Mouse (Mus musculus): Measurements from ENCODE around the gene Dync2h1. TPM values are rescaled to one million over a fixed set of nuclear protein-coding genes. Genes with fewer than 3 reads are reported as not detected.
"Not testable (repeated sequence)": the region's sequence is repeated elsewhere in the genome, so short reads cannot be mapped to it uniquely, and the experiment has no call there.

Dync2h1 gene
- total and polyA plus RNA-seq, 3 experiments, result 0.35 to 1.4 (median 1.3) TPM

DNA sequence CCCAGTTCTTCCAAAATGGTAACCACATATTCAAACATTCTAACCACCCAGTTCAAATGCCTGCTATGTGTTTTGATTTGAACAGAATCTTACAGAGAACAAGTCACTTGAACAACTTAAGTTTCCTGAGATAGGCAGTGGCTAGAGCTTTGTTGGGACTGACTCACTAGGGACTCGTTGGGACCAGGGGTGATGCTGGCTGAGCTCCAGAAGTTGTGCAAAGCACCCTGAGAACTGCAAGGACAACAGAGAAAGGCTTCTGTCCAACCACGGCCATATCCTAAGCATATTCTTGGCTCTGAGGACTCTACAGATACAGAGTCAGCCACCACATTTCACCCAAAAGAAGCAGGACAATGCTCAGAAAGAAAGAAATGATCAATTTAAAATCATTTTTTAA lies 215.1 kb downstream of the Dync2h1 start:
- no peak overlapping the region for H3K9ac ChIP-seq (ENCODE audit: low read depth, low read length)
- H3K4me1 ChIP-seq (ENCODE audit: control insufficient read depth, insufficient read depth, low read length), result no peaks in the 10 kb centered on the region
- intact Hi-C loops (cut with DNase I), result no loop called here
- 27% methylated on average over 2 of the region's 2 CpGs for WGBS
- no peaks in the 10 kb centered on the region for H3K27me3 ChIP-seq (ENCODE audit: control insufficient read depth, insufficient read depth, low read length)
- peak in 1 of 2 experiments; percentile 4 for DNase-seq
- no peak overlapping the region for H3K4me3 ChIP-seq
- H3K27ac ChIP-seq, result no peak overlapping the region
- H3K79me2 ChIP-seq (replicated peaks; ENCODE audit: control insufficient read depth, insufficient read depth, low read length), result no peaks in the 10 kb centered on the region
- no peak for TF ChIP-seq CTCF (IDR thresholded peaks at IDR 0.05)
- TF ChIP-seq POLR2A (IDR thresholded peaks at IDR 0.05; ENCODE audit: insufficient read depth, low read depth, low read length), result no peak
- TF ChIP-seq EP300 (IDR thresholded peaks at IDR 0.05; ENCODE audit: insufficient read depth, low read depth, low read length), result no peak
- H3K36me3 ChIP-seq (ENCODE audit: control insufficient read depth, insufficient read depth, low read length), result no peaks in the 10 kb centered on the region

DNA sequence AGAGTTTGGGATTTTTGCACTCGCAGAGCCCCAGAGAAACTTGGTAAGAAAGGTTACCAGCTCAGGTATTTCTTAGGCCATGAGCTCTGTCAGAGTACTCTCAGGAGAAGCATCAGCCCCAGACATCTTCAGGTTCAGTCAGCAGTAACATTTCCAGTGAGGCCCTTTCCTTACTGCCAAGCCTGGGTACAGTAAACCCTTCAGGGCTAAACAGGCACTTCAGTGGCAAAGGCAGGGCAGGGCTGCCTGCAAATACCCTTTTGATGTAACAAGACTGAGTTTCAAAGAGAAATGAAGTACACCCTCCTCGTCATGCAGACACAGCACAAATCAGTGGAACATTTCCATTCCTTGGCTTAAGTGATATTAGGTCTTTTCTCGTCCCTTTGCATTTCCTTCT lies 219.2 kb downstream of the Dync2h1 start:
- no peaks in the 10 kb centered on the region for H3K79me2 ChIP-seq (replicated peaks; ENCODE audit: control insufficient read depth, insufficient read depth, low read length)
- H3K4me1 ChIP-seq (ENCODE audit: control insufficient read depth, insufficient read depth, low read length), result no peaks in the 10 kb centered on the region
- H3K36me3 ChIP-seq (ENCODE audit: control insufficient read depth, insufficient read depth, low read length), result no peaks in the 10 kb centered on the region
- TF ChIP-seq CTCF (IDR thresholded peaks at IDR 0.05), result no peak
- no peak for TF ChIP-seq POLR2A (IDR thresholded peaks at IDR 0.05; ENCODE audit: insufficient read depth, low read depth, low read length)
- no peak for TF ChIP-seq EP300 (IDR thresholded peaks at IDR 0.05; ENCODE audit: insufficient read depth, low read depth, low read length)
- 89% methylated on average over 3 of the region's 3 CpGs for WGBS
- intact Hi-C loops (cut with DNase I), result no loop called here
- H3K4me3 ChIP-seq, result no peak overlapping the region
- no peak overlapping the region for H3K9ac ChIP-seq (ENCODE audit: low read depth, low read length)
- H3K27ac ChIP-seq, result no peak overlapping the region
- H3K27me3 ChIP-seq (ENCODE audit: control insufficient read depth, insufficient read depth, low read length), result no peaks in the 10 kb centered on the region
- no peak for DNase-seq

DNA sequence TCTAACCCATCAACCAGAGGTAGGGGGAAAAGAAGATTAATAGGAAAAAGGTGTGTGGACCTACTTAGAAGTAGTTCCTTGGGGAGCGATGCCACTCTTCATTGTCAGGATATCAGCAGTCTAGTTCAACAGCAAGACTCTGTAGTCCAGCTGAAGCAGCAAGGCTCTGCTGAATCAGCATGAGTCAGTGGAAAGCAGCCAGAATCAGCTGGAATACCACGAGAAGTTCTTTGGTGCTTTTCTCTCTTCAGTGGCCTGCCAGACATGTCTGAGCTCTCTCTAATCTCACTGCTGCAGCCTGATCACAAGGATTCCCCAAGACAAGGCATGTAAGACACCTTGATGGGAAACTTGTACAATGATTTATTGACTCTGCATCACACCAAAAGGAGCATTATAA lies 225.9 kb downstream of the Dync2h1 start:
- Histone ChIP-seq H3K79me2 (replicated peaks; ENCODE audit: control insufficient read depth, insufficient read depth, low read length) (no peaks in the 10 kb centered on the region), H3K4me1 (ENCODE audit: control insufficient read depth, insufficient read depth, low read length) (no peaks in the 10 kb centered on the region), H3K4me3 (no peak overlapping the region), H3K27ac (no peak overlapping the region), H3K9ac (ENCODE audit: low read depth, low read length) (no peak overlapping the region), H3K36me3 (ENCODE audit: control insufficient read depth, insufficient read depth, low read length) (no peaks in the 10 kb centered on the region), H3K27me3 (ENCODE audit: control insufficient read depth, insufficient read depth, low read length) (no peaks in the 10 kb centered on the region)
- intact Hi-C loops (cut with DNase I), result no loop called here
- 62% methylated on average over 2 of the region's 2 CpGs for WGBS
- TF ChIP-seq EP300 (IDR thresholded peaks at IDR 0.05; ENCODE audit: insufficient read depth, low read depth, low read length) (no peak), POLR2A (IDR thresholded peaks at IDR 0.05; ENCODE audit: insufficient read depth, low read depth, low read length) (no peak), CTCF (IDR thresholded peaks at IDR 0.05) (no peak)
- no peak for DNase-seq

DNA sequence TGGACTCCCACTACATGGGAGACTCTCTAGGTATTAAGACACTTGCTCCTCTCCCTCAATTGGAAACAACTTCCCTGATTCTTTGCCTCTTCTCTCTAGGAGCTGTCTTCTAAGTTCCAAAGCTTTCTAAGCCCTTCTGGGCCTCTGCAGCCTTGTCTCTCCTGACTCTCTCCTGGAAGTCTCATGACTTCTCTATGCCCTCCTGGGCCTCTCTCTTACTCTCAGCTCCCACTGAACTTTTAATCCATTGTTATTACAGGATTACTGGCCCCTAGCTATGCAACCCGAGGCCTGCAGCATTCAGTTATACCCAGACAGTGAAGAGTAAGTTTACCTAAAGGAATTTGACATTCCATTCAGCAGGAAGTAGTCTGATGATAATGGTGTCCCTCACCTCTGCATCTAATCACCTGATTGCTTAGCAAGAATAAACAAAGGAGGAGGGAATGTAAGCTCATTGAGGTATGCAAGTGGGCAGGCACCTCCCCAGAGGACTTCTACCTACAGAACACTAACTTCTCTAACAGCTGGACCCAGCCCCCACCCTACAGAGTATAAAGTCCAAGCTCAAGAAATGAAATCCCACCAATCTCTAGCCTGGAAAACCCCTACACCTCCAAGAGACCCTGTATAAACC lies 256.7 kb downstream of the Dync2h1 start:
- DNase-seq, result no peak
- Histone ChIP-seq H3K79me2 (replicated peaks; ENCODE audit: control insufficient read depth, insufficient read depth, low read length) (no peaks in the 10 kb centered on the region), H3K4me1 (ENCODE audit: control insufficient read depth, insufficient read depth, low read length) (no peaks in the 10 kb centered on the region), H3K27me3 (ENCODE audit: control insufficient read depth, insufficient read depth, low read length) (no peaks in the 10 kb centered on the region), H3K9ac (ENCODE audit: low read depth, low read length) (no peak overlapping the region), H3K36me3 (ENCODE audit: control insufficient read depth, insufficient read depth, low read length) (no peaks in the 10 kb centered on the region), H3K4me3 (no peak overlapping the region), H3K27ac (no peak overlapping the region)
- intact Hi-C loops (cut with DNase I), result no loop called here
- TF ChIP-seq POLR2A (IDR thresholded peaks at IDR 0.05; ENCODE audit: insufficient read depth, low read depth, low read length), result no peak
- no peak for TF ChIP-seq EP300 (IDR thresholded peaks at IDR 0.05; ENCODE audit: insufficient read depth, low read depth, low read length)
- TF ChIP-seq CTCF (IDR thresholded peaks at IDR 0.05), result no peak
- WGBS, result 38% methylated on average over 1 of the region's 1 CpGs

DNA sequence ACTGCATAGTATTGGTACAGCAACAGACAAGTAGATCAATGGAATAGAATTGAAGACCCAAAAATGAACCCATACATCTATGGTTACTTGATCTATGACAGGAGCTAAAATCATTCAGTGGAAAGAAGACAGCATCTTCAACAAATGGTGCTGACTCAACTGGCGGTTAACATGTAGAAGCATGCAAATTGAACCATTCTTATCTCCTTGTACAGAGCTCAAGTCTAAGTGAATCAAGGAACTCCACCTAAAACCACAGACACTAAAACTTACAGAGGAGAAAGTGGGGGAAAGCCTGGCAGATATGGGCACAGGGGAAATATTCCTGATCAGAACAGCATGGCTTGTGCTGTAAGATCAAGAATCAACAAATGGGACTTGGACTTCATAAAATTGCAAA lies 270.8 kb downstream of the Dync2h1 start:
- WGBS, result 100% methylated on average over 1 of the region's 1 CpGs

DNA sequence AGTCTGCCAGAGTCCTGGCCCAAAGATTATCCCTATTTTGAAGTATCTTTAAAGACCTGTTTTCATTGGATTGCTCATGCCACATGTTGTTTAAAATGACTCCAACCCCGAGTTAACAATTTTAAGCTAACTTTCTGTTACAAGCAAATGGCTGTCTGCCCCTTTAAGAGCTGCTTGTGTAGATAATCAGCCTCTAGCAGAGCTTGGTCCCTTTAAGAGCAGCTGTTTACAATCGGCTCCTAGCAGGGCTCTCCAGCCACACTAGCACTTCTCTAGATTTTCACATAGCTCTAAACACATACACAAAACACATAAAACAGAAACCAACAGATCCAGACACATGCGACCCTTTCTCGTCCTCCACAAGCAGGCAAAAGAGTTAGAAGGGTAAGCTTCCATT lies 273.7 kb downstream of the Dync2h1 start:
- intact Hi-C loops (cut with DNase I); H3K27ac ChIP-seq; H3K4me1 ChIP-seq (ENCODE audit: control insufficient read depth, insufficient read depth, low read length); H3K36me3 ChIP-seq (ENCODE audit: control insufficient read depth, insufficient read depth, low read length); DNase-seq; H3K9ac ChIP-seq (ENCODE audit: low read depth, low read length); H3K27me3 ChIP-seq (ENCODE audit: control insufficient read depth, insufficient read depth, low read length); H3K4me3 ChIP-seq; H3K79me2 ChIP-seq (replicated peaks; ENCODE audit: control insufficient read depth, insufficient read depth, low read length): not testable (repeated sequence)
- 38% methylated on average over 4 of the region's 4 CpGs for WGBS

More for the DNA sequence above, 270.8 kb downstream of the Dync2h1 start:
- intact Hi-C loops (cut with DNase I), result no loop called here
- Histone ChIP-seq H3K4me3 (no peak overlapping the region), H3K4me1 (ENCODE audit: control insufficient read depth, insufficient read depth, low read length) (no peaks in the 10 kb centered on the region), H3K36me3 (ENCODE audit: control insufficient read depth, insufficient read depth, low read length) (no peaks in the 10 kb centered on the region), H3K79me2 (replicated peaks; ENCODE audit: control insufficient read depth, insufficient read depth, low read length) (no peaks in the 10 kb centered on the region), H3K27me3 (ENCODE audit: control insufficient read depth, insufficient read depth, low read length) (no peaks in the 10 kb centered on the region), H3K27ac (no peak overlapping the region), H3K9ac (ENCODE audit: low read depth, low read length) (no peak overlapping the region)
- TF ChIP-seq EP300 (IDR thresholded peaks at IDR 0.05; ENCODE audit: insufficient read depth, low read depth, low read length) (no peak), POLR2A (IDR thresholded peaks at IDR 0.05; ENCODE audit: insufficient read depth, low read depth, low read length) (no peak), CTCF (IDR thresholded peaks at IDR 0.05) (no peak)
- DNase-seq, result no peak

All from heart, adult 2 months (tissue).